Comparison of ENCODE assay signal across 8 mouse cellular contexts in the genomic region with DNA sequence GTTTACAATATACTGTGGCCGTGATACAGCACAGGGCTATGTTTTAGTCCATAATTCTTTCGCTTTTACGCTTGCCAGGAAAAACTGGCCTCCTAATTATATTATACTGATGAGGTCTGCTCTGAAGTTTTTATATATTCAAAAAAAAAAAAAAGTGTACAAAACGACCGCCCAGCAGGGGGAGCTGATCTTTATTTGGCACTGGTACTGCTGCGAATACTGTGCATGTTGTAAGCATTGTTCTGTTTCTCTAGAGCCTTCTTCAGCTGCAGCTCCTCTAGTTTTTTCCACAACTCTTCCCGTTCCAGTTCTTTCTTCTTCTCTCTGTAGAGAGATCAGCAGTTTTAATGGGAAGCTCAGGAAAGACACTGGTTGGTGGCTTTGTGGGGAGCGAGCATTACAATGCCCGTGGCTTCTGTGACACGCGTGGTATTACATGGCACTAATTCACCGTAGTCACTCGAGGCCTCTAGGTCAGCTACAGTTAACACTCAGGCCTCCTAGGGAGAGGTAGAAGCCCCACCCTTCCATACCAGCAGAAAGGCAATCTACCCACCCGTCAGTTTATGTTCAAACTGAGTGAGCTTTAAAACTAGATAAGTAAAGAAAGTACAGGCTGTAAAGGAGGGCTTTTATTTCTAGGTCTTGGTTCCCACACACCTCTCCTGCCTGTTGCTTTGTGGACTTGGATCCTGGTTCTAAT. TPM values are rescaled to one million over a fixed set of nuclear protein-coding genes. Genes with fewer than 3 reads are reported as not detected.
A peak's percentile ranks its signal among the peaks of the same experiment; 100 is the strongest.
DNase-seq lines count a peak whose midpoint lies in the region; ATAC-seq and TF ChIP-seq lines count a peak whose summit lies in the region.

No protein-coding gene starts in this region.

- 69% methylated on average over 14 of the region's 14 CpGs for WGBS in liver, adult 2 months
- 63% methylated on average over 14 of the region's 14 CpGs for WGBS in liver, embryonic 12.5 days (ENCODE audit: insufficient replicate concordance)
- 66% methylated on average over 14 of the region's 14 CpGs for WGBS in midbrain, embryonic 15.5 days

- H3K79me2 ChIP-seq in liver, adult 2 months (ENCODE audit: control insufficient read depth, insufficient read depth, low read length): no peaks in the 10 kb centered on the region

- H3K36me3 ChIP-seq in liver, adult 2 months (ENCODE audit: control insufficient read depth, insufficient read depth, low read length): peaks cover 51% of the 10 kb centered on the region
- H3K36me3 ChIP-seq in liver, embryonic 12.5 days: peaks cover 94% of the 10 kb centered on the region
- peaks cover 34% of the 10 kb centered on the region for H3K36me3 ChIP-seq in midbrain, embryonic 15.5 days (replicated peaks)

- H3K4me3 ChIP-seq in liver, adult 2 months (ENCODE audit: insufficient read depth, low read depth, low read length): no peak overlapping the region
- H3K4me3 ChIP-seq in liver, embryonic 12.5 days: no peak overlapping the region
- no peak overlapping the region for H3K4me3 ChIP-seq in midbrain, embryonic 15.5 days

- no peak overlapping the region for H3K9ac ChIP-seq in liver, adult 2 months (ENCODE audit: low read depth, low read length)
- H3K9ac ChIP-seq in liver, embryonic 12.5 days: no peak overlapping the region
- no peak overlapping the region for H3K9ac ChIP-seq in midbrain, embryonic 15.5 days

- DNase-seq in liver, adult 2 months (ENCODE audit: extremely low read depth, low read depth, low spot score): no peak
- peak; percentile 88 for DNase-seq in MN1 (ENCODE audit: low spot score)
- peak; percentile 36 for DNase-seq in cerebellum, adult 9-10 months
- DNase-seq in gastrocnemius, postnatal 10 days: peak; percentile 74
- DNase-seq in left cerebral cortex, postnatal 14 days (ENCODE audit: low spot score in 2 of 2): peak; percentile 58 to 72
- peak; percentile 8 for DNase-seq in retina, adult 2 months (ENCODE audit: low read depth, low spot score)

- H3K4me1 ChIP-seq in liver, adult 2 months (ENCODE audit: control insufficient read depth, insufficient read depth, low read length): no peaks in the 10 kb centered on the region
- H3K4me1 ChIP-seq in liver, embryonic 12.5 days: peaks cover 18% of the 10 kb centered on the region
- no peaks in the 10 kb centered on the region for H3K4me1 ChIP-seq in midbrain, embryonic 15.5 days

- no peak overlapping the region for H3K27ac ChIP-seq in liver, adult 2 months (replicated peaks; ENCODE audit: insufficient read depth, low read depth, low read length)
- no peak overlapping the region for H3K27ac ChIP-seq in liver, embryonic 12.5 days
- no peak overlapping the region for H3K27ac ChIP-seq in midbrain, embryonic 15.5 days

- H3K4me2 ChIP-seq in liver, embryonic 12.5 days: no peak overlapping the region
- H3K4me2 ChIP-seq in midbrain, embryonic 15.5 days: no peak overlapping the region

- peak; percentile 33; the same call in 1 of the 2 replicates for TF ChIP-seq CTCF in liver, adult 2 months (IDR thresholded peaks at IDR 0.05; ENCODE audit: low read depth, low read length)

- no peak for ATAC-seq in liver, embryonic 12.5 days
- ATAC-seq in midbrain, embryonic 15.5 days (replicated peaks): no peak

- TF ChIP-seq POLR2A in liver, adult 2 months (IDR thresholded peaks at IDR 0.05; ENCODE audit: extremely low read depth, insufficient read depth, low read length): no peak

- no peaks in the 10 kb centered on the region for H3K27me3 ChIP-seq in liver, adult 2 months (ENCODE audit: control insufficient read depth, insufficient read depth, low read length)
- H3K27me3 ChIP-seq in liver, embryonic 12.5 days (replicated peaks): no peaks in the 10 kb centered on the region
- H3K27me3 ChIP-seq in midbrain, embryonic 15.5 days (replicated peaks): no peaks in the 10 kb centered on the region

- intact Hi-C loops in left cerebral cortex, postnatal 14 days (cut with DNase I): loop anchor here (2.0 kb wide), 1 partner anchor 210 kb away; no protein-coding TSS in a partner anchor

- H3K9me3 ChIP-seq in liver, embryonic 12.5 days (replicated peaks): no peaks in the 10 kb centered on the region
- no peaks in the 10 kb centered on the region for H3K9me3 ChIP-seq in midbrain, embryonic 15.5 days

RNA-seq across cellular contexts. Expression of gene Tmem206, which starts 27.2 kb away (rescaled TPM):
- total RNA-seq in liver, adult 2 months (2014; rRNA removed): 1.0 and 1.9 TPM in 2 replicates
- 1.4 and 1.5 TPM in 2 replicates for polyA plus RNA-seq in liver, adult 2 months (2012; rRNA removed)
- polyA plus RNA-seq in liver, embryonic 12.5 days (2016; fragmentation: Nextera tagmentation; extraction: Ambion mirVana): 9.8 and 10.5 TPM in 2 replicates
- total RNA-seq in gastrocnemius, postnatal 10 days (2021): 1 to 10 TPM; 2.3 to 4.6 TPM
- 1 to 10 TPM; 8.6 to 9.2 TPM for total RNA-seq in left cerebral cortex, postnatal 14 days (2021)
- polyA plus RNA-seq in midbrain, embryonic 15.5 days (2015; fragmentation: Nextera tagmentation; extraction: Ambion mirVana): 43.2 and 44.5 TPM in 2 replicates

RNA-seq across cellular contexts. Expression of gene Nenf, which starts 34.9 kb away (rescaled TPM):
- 21.0 and 24.3 TPM in 2 replicates for total RNA-seq in liver, adult 2 months (2014; rRNA removed)
- polyA plus RNA-seq in liver, adult 2 months (2012; rRNA removed): 22.2 and 31.5 TPM in 2 replicates
- 37.1 and 39.7 TPM in 2 replicates for polyA plus RNA-seq in liver, embryonic 12.5 days (2016; fragmentation: Nextera tagmentation; extraction: Ambion mirVana)
- total RNA-seq in gastrocnemius, postnatal 10 days (2021): 10 to 100 TPM; 83.8 to 87.2 TPM
- 10 to 100 TPM; 68.6 to 70.4 TPM for total RNA-seq in left cerebral cortex, postnatal 14 days (2021)
- 111 and 123 TPM in 2 replicates for polyA plus RNA-seq in midbrain, embryonic 15.5 days (2015; fragmentation: Nextera tagmentation; extraction: Ambion mirVana)

RNA-seq across cellular contexts. Expression of gene Ppp2r5a, which starts 50.1 kb away (rescaled TPM):
- 149 and 170 TPM in 2 replicates for total RNA-seq in liver, adult 2 months (2014; rRNA removed)
- 75.3 and 80.3 TPM in 2 replicates for polyA plus RNA-seq in liver, adult 2 months (2012; rRNA removed)
- polyA plus RNA-seq in liver, embryonic 12.5 days (2016; fragmentation: Nextera tagmentation; extraction: Ambion mirVana): 33.1 and 33.9 TPM in 2 replicates
- total RNA-seq in gastrocnemius, postnatal 10 days (2021): 10 to 100 TPM; 68.2 to 69.3 TPM
- total RNA-seq in left cerebral cortex, postnatal 14 days (2021): 10 to 100 TPM; 80.3 to 80.7 TPM
- polyA plus RNA-seq in midbrain, embryonic 15.5 days (2015; fragmentation: Nextera tagmentation; extraction: Ambion mirVana): 8.3 and 9.4 TPM in 2 replicates
